Mouse (Mus musculus) testis, adult 2 months (tissue): Measurements from ENCODE around the gene Lemd2. TPM values are rescaled to one million over a fixed set of nuclear protein-coding genes. Genes with fewer than 3 reads are reported as not detected.

Experiments used
- H3K27ac ChIP-seq: fragments of 200-500 bp; 2 replicates; pipeline ENCODE4 v1.5.1; 2012; ENCODE audit warnings: low read depth, low read length; ENCODE audit not compliant: control insufficient read depth, insufficient read depth
- H3K27me3 ChIP-seq: fragments of 200-500 bp; 2 replicates; pipeline ENCODE4 v1.6.1; 2012; ENCODE audit warnings: mild to moderate bottlenecking, low read length, moderate library complexity; ENCODE audit not compliant: control insufficient read depth, insufficient read depth
- H3K36me3 ChIP-seq: fragments of 200-500 bp; 2 replicates; pipeline ENCODE4 v1.6.1; 2012; ENCODE audit warnings: mild to moderate bottlenecking, low read length; ENCODE audit not compliant: control insufficient read depth, insufficient read depth
- H3K4me1 ChIP-seq: fragments of 200-500 bp; 2 replicates; pipeline ENCODE4 v1.6.1; 2012; ENCODE audit warnings: low read length; ENCODE audit not compliant: control insufficient read depth, insufficient read depth
- H3K4me3 ChIP-seq: fragments of 200-500 bp; 2 replicates; pipeline ENCODE4 v1.5.1; 2012; ENCODE audit warnings: low read depth, mild to moderate bottlenecking, low read length, moderate library complexity, mixed read lengths; ENCODE audit not compliant: control insufficient read depth
- CTCF ChIP-seq: fragments of 200-500 bp; IDR thresholded peaks from 2 replicates; pipeline ENCODE4 v1.5.1; 2012; ENCODE audit warnings: low read depth, mild to moderate bottlenecking, inconsistent platforms, low read length, moderate library complexity; ENCODE audit not compliant: control insufficient read depth, insufficient read depth, insufficient replicate concordance
- POLR2A ChIP-seq: fragments of 200-500 bp; IDR thresholded peaks from 2 replicates; pipeline ENCODE4 v1.6.1; 2012; ENCODE audit warnings: low read depth, mild to moderate bottlenecking, inconsistent platforms, low read length, moderate library complexity; ENCODE audit not compliant: control insufficient read depth
- polyA plus RNA-seq: library from polyadenylated mRNA; depleted of rRNA; stranded (reverse); fragments of >200 nt; gene quantifications from 2 replicates; pipeline ENCODE4 v1.2.3, GENCODE M21; 2012; rRNA removed

Lemd2 gene
- polyA plus RNA-seq, result 40.5 and 46.0 TPM in 2 replicates

- Histone ChIP-seq H3K4me3 (peak within 1 kb of the TSS; percentile 98), H3K27ac (peak within 1 kb of the TSS; percentile 97), H3K27me3 (no peaks in the 10 kb centered on the region), H3K4me1 (peaks cover 21% of the 10 kb centered on the region), H3K36me3 (no peaks in the 10 kb centered on the region)
- peak; percentile 11; the same call in 1 of the 2 replicates for TF ChIP-seq CTCF
- peak; percentile 79 for TF ChIP-seq POLR2A
Observed at GRCm38 (mm10) chr17:27204075-27204909, at the start of gene Lemd2. Lemd2 (minus strand) TSS chr17:27204469.

- H3K27ac ChIP-seq, result no peak overlapping the region
- no peaks in the 10 kb centered on the region for H3K36me3 ChIP-seq
- H3K4me3 ChIP-seq, result no peak overlapping the region
- no peak for TF ChIP-seq POLR2A
- TF ChIP-seq CTCF, result no peak
- H3K4me1 ChIP-seq, result peaks cover 4% of the 10 kb centered on the region
- no peaks in the 10 kb centered on the region for H3K27me3 ChIP-seq
Observed at GRCm38 (mm10) chr17:27251150-27251549, 46.9 kb upstream of the Lemd2 start.

- no peaks in the 10 kb centered on the region for H3K27me3 ChIP-seq
- H3K4me1 ChIP-seq, result peaks cover 4% of the 10 kb centered on the region
- H3K4me3 ChIP-seq, result no peak overlapping the region
- H3K36me3 ChIP-seq, result no peaks in the 10 kb centered on the region
- no peak for TF ChIP-seq CTCF
- TF ChIP-seq POLR2A, result no peak
- no peak overlapping the region for H3K27ac ChIP-seq
Observed at GRCm38 (mm10) chr17:27250461-27250860, 46.2 kb upstream of the Lemd2 start.

GRCm38 (mm10) chr17:27249073-27249472 lies 44.8 kb upstream of the Lemd2 start:
- no peaks in the 10 kb centered on the region for H3K27me3 ChIP-seq
- no peak overlapping the region for H3K4me3 ChIP-seq
- no peak overlapping the region for H3K27ac ChIP-seq
- no peak for TF ChIP-seq POLR2A
- no peak for TF ChIP-seq CTCF
- no peaks in the 10 kb centered on the region for H3K36me3 ChIP-seq
- H3K4me1 ChIP-seq, result peaks cover 4% of the 10 kb centered on the region

GRCm38 (mm10) chr17:27247680-27248386 lies 43.6 kb upstream of the Lemd2 start:
- Histone ChIP-seq H3K4me1 (peaks cover 4% of the 10 kb centered on the region), H3K27ac (no peak overlapping the region), H3K4me3 (no peak overlapping the region), H3K36me3 (no peaks in the 10 kb centered on the region), H3K27me3 (no peaks in the 10 kb centered on the region)
- no peak for TF ChIP-seq POLR2A
- TF ChIP-seq CTCF, result no peak

- Histone ChIP-seq H3K4me3 (no peak overlapping the region), H3K27me3 (no peaks in the 10 kb centered on the region), H3K27ac (no peak overlapping the region), H3K36me3 (no peaks in the 10 kb centered on the region), H3K4me1 (peaks cover 4% of the 10 kb centered on the region)
- TF ChIP-seq CTCF (no peak), POLR2A (no peak)
Observed at GRCm38 (mm10) chr17:27245851-27246381, 41.6 kb upstream of the Lemd2 start.

- Histone ChIP-seq H3K36me3 (no peaks in the 10 kb centered on the region), H3K27ac (no peak overlapping the region), H3K27me3 (no peaks in the 10 kb centered on the region), H3K4me1 (peaks cover 4% of the 10 kb centered on the region), H3K4me3 (no peak overlapping the region)
- TF ChIP-seq POLR2A (no peak), CTCF (no peak)
Observed at GRCm38 (mm10) chr17:27244912-27245311, 40.6 kb upstream of the Lemd2 start.
